Mouse (Mus musculus): ENCODE results near the gene Med15. TPM values are rescaled to one million over a fixed set of nuclear protein-coding genes. Genes with fewer than 3 reads are reported as not detected.

Gene Med15
- polyA plus RNA-seq, 1 experiment from 2014 or later = 41.7 TPM

DNA sequence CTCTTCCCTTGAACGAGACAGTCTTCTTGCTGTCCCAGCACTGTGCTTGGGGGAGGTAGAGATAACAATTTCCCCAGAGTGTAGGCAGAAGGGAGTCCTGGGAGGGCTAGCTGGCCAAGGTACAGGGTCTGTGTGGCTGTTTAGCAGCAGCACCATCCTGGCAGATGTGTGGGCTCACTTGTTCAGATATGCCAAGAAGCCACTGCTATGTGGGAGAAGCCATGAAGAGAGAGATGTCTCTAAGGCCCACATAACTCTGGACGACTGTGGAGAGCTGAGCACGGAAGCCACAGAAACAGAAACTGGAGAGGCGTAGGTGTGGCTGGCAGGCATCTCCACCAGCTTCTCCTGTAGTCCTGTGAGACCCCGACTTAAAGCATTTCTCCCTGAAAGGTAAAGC, 127.0 kb downstream of the Med15 start:
- Histone ChIP-seq H3K4me1 (no peaks in the 10 kb centered on the region), H3K9me3 (no peaks in the 10 kb centered on the region), H3K9ac (no peak overlapping the region), H3K36me3 (no peaks in the 10 kb centered on the region), H3K27me3 (no peaks in the 10 kb centered on the region), H3K4me2 (no peak overlapping the region), H3K27ac (no peak overlapping the region), H3K4me3 (no peak overlapping the region)
- 74% methylated on average over 5 of the region's 5 CpGs for WGBS
- no peak for ATAC-seq (ENCODE audit: borderline replicate concordance, extremely low read depth, low FRiP score, low TSS enrichment)

DNA sequence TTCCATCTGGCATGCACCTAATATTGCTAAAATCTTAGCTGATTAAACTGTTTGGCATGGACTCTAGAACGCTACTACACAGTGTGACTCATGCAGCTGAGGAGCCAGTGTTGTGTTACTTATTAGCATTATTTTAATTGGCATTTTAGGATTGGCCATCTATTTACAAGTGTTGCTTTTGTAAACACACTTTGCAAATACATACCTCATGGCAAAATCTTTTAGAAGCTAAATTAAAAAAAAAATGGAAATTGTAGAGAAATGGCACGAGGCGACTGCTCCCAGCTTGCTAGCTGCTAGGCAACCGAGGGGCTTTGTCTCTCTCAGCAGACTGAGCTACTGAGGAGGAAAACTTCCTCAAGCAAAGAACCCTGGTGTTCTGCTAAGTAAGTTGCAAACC, 127.8 kb downstream of the Med15 start:
- Histone ChIP-seq H3K4me1 (no peaks in the 10 kb centered on the region), H3K9me3 (no peaks in the 10 kb centered on the region), H3K36me3 (no peaks in the 10 kb centered on the region), H3K27me3 (no peaks in the 10 kb centered on the region), H3K4me3 (no peak overlapping the region), H3K27ac (no peak overlapping the region), H3K4me2 (no peak overlapping the region), H3K9ac (no peak overlapping the region)
- WGBS = 63% methylated on average over 4 of the region's 4 CpGs
- no peak for ATAC-seq (ENCODE audit: borderline replicate concordance, extremely low read depth, low FRiP score, low TSS enrichment)

Other genes starting within 250 kb of the Med15 start
- gene Aifm3, start 243.3 kb downstream of the Med15 start, polyA plus RNA-seq (2015; fragmentation: Nextera tagmentation; extraction: Ambion mirVana) = 3.3 and 3.6 TPM in 2 replicates
- gene Lztr1, start 224.2 kb downstream of the Med15 start, polyA plus RNA-seq (2015; fragmentation: Nextera tagmentation; extraction: Ambion mirVana) = 79.9 TPM in 2 replicates
- 54.5 and 56.8 TPM in 2 replicates for gene Thap7, start 201.8 kb downstream of the Med15 start, polyA plus RNA-seq (2015; fragmentation: Nextera tagmentation; extraction: Ambion mirVana)
- gene Lrrc74b, start 171.6 kb downstream of the Med15 start, polyA plus RNA-seq (2015; fragmentation: Nextera tagmentation; extraction: Ambion mirVana) = 1.3 and 1.8 TPM in 2 replicates
- gene P2rx6, start 171.0 kb downstream of the Med15 start, polyA plus RNA-seq (2015; fragmentation: Nextera tagmentation; extraction: Ambion mirVana) = 1.2 and 1.7 TPM in 2 replicates
- gene Slc7a4, start 149.7 kb downstream of the Med15 start, polyA plus RNA-seq (2015; fragmentation: Nextera tagmentation; extraction: Ambion mirVana) = 9.2 and 9.6 TPM in 2 replicates
- 28.2 and 32.2 TPM in 2 replicates for gene Smpd4, start 113.5 kb downstream of the Med15 start, polyA plus RNA-seq (2015; fragmentation: Nextera tagmentation; extraction: Ambion mirVana)
- 6.8 and 7.8 TPM in 2 replicates for gene Ccdc74a, start 86.4 kb downstream of the Med15 start, polyA plus RNA-seq (2015; fragmentation: Nextera tagmentation; extraction: Ambion mirVana)
- gene Klhl22, start 26.7 kb upstream of the Med15 start, polyA plus RNA-seq (2015; fragmentation: Nextera tagmentation; extraction: Ambion mirVana) = 61.2 and 66.0 TPM in 2 replicates
- gene Scarf2, start 64.4 kb upstream of the Med15 start, polyA plus RNA-seq (2015; fragmentation: Nextera tagmentation; extraction: Ambion mirVana) = 20.5 and 23.9 TPM in 2 replicates
- gene B830017H08Rik, start 100.2 kb upstream of the Med15 start, polyA plus RNA-seq (2015; fragmentation: Nextera tagmentation; extraction: Ambion mirVana) = 0.09 TPM in 1 of 2 replicates, not detected in the other
- gene Car15, start 105.5 kb upstream of the Med15 start, polyA plus RNA-seq (2015; fragmentation: Nextera tagmentation; extraction: Ambion mirVana) = 1.8 and 3.3 TPM in 2 replicates
- gene Gm20518, start 158.8 kb upstream of the Med15 start, polyA plus RNA-seq (2015; fragmentation: Nextera tagmentation; extraction: Ambion mirVana) = 0.16 TPM in 1 of 2 replicates, not detected in the other
- gene Tssk1, start 161.3 kb upstream of the Med15 start, polyA plus RNA-seq (2015; fragmentation: Nextera tagmentation; extraction: Ambion mirVana) = 0.05 TPM in 1 of 2 replicates, not detected in the other
- 92.0 and 93.9 TPM in 2 replicates for gene Dgcr2, start 165.7 kb upstream of the Med15 start, polyA plus RNA-seq (2015; fragmentation: Nextera tagmentation; extraction: Ambion mirVana)
- not detected in 2 replicates for gene Tssk2, start 165.7 kb upstream of the Med15 start, polyA plus RNA-seq (2015; fragmentation: Nextera tagmentation; extraction: Ambion mirVana)
- gene Ess2, start 178.5 kb upstream of the Med15 start, polyA plus RNA-seq (2015; fragmentation: Nextera tagmentation; extraction: Ambion mirVana) = 43.5 and 43.9 TPM in 2 replicates
- gene Gsc2, start 182.2 kb upstream of the Med15 start, polyA plus RNA-seq (2015; fragmentation: Nextera tagmentation; extraction: Ambion mirVana) = not detected in 2 replicates
- 71.7 and 72.6 TPM in 2 replicates for gene Slc25a1, start 195.3 kb upstream of the Med15 start, polyA plus RNA-seq (2015; fragmentation: Nextera tagmentation; extraction: Ambion mirVana)
- not detected in 2 replicates for gene Vpreb2, start 247.5 kb upstream of the Med15 start, polyA plus RNA-seq (2015; fragmentation: Nextera tagmentation; extraction: Ambion mirVana)